Mouse (Mus musculus) kidney, adult 11 months (tissue): ENCODE results near the gene Runx3.
"Not testable (repeated sequence)": the region's sequence is repeated elsewhere in the genome, so short reads cannot be mapped to it uniquely, and the experiment has no call there.

Experiments
- DNase-seq: peaks from one replicate; pipeline ENCODE4 v3.0.0; 2022

Runx3 gene

DNA sequence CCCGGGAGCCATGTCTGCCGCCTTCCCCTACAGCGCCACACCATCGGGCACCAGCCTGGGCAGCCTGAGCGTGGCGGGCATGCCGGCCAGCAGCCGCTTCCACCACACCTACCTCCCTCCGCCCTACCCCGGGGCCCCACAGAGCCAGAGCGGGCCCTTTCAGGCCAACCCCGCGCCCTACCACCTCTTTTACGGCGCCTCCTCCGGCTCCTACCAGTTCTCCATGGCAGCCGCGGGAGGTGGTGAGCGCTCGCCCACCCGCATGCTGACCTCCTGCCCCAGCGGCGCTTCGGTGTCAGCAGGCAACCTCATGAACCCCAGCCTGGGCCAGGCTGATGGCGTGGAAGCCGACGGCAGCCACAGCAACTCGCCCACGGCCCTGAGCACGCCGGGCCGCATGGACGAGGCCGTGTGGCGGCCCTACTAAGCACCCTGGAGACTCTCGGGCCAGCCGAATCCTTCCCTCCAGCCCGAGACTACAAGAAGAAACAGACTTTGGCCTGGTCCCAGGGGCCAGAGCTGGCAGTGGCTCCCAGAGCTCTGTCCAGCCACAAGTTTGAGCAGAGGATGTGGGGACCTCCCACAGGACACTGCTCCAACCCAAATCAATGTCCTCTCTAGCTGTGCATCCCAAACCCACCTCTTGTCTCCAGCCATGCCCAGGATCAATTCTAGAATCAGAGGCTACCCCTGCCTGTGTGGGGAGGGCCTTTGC is 55.1 kb downstream of the Runx3 start:
- DNase-seq = no peak

DNA sequence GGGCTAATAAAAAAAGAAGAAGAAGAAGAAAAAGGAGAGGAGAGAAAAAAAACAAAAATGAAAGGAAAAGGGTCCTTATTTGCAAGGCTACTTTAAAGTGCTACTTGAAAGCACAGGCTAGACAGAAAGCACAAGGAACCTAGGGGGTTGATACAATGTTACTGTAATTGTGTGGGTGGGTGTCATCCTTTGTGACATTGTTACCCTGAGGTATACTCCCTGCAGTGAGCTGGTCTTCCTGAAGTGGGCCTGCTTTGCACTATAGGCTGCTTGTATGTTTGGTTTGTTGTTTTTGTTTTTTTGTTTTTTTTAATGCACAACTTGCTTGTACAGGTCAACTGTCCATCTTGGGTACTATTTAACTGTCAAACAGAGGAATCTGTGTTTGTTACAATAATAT is 57.1 kb downstream of the Runx3 start:
- DNase-seq = no peak

DNA sequence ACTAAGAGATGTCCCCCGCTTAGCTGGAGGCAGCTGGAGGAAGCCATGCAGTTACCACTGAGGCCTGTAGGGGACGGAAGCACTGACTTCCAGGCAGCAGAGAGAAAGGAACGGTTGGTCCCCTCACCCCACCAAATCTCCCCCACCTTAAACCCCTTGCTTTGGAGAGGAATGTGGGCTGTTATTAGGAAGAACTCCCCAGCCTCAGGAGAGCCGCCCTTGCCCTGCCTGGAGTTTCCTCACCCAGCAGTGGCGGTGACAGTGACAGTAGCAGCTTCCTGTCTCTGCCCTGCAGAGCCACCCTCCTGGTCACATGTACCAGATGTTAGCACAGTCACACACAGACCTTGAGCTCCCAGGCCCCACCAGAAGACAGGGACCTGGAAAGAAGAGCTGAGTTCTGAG is 58.6 kb downstream of the Runx3 start:
- no peak for DNase-seq

- DNase-seq = no peak
Observed at GRCm38 (mm10) chr4:135181819-135182218, 61.4 kb downstream of the Runx3 start.

DNA sequence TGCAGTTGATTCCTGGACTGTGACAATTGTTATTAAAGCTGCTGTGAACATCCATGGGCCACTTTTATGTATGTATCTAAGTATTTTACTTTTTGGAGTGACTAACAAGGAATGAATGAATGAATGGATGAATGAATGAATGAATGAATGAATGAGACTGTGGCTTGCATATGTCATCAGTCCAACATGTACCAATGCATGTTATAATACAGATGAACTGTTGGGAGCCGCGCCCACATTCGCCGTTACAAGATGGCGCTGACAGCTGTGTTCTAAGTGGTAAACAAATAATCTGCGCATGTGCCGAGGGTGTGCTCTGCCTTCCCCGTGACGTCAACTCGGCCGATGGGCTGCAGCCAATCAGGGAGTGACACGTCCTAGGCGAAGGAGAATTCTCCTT is 63.8 kb downstream of the Runx3 start:
- not testable (repeated sequence) for DNase-seq

DNA sequence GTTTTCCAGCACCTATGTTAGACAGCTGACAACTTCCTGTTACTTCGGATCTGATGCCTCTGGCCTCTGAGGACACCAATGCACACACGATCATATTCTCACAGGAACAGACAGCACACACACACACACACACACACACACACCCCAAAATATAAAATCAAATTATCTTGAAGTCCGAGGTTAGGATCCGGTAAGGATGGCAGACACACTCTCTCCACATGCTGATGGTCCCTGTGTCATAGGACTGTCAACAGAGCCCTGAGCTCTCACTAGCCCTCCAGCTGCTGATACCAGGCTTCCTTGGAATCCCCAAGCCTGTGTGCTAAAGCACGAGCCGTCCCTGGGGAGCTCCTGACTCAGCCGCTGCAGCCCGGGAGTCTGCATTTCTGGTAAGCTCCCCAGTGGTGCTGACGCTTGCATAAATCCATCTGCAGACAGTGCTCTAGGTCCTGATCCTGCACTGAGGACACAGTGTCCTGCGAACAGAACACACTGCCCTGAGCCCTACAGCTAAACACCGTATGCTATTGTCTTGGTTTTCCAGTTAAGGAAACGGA is 69.1 kb downstream of the Runx3 start:
- DNase-seq = no peak

DNA sequence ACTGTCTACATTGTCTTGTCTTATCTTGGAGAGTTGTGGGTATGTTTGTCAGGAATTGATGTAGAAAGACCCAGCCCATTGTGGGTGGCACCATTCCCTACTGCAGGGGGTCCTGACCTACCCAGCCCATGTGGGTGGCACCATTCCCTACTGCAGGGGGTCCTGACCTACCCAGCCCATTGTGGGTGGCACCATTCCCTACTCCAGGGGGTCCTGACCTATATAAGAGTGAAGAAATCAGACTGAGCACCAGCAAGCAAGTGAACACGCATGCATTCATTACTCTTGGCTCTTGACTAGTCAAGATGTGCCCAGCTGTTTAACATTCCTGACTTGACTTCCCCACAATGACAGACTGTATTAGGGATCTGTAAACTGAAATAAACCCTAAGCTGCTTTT is 69.9 kb downstream of the Runx3 start:
- DNase-seq = no peak

- no peak for DNase-seq
Observed at GRCm38 (mm10) chr4:135191185-135191584, 70.7 kb downstream of the Runx3 start.

DNA sequence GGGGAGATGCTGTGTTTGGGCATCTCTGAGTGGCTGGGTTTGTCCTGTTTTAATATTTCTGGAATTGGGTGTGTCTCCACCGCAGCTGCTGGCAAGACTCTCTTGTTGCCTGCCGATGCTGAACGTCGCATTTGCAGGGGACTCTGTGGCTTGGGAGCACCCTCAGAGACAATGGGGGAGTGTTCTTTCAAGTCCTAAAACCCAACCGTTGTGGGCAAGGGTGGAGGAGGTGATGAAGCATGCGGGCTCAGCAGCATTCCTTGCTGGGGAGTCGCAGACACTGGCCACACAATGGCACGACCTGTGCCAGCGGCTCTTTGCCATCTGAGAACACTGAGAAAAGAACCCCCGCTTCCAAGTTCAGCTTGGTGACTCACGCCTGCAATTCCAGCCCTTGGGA is 71.2 kb downstream of the Runx3 start:
- no peak for DNase-seq

- peak; percentile 17 for DNase-seq
Observed at GRCm38 (mm10) chr4:135192841-135193240, 72.4 kb downstream of the Runx3 start.

DNA sequence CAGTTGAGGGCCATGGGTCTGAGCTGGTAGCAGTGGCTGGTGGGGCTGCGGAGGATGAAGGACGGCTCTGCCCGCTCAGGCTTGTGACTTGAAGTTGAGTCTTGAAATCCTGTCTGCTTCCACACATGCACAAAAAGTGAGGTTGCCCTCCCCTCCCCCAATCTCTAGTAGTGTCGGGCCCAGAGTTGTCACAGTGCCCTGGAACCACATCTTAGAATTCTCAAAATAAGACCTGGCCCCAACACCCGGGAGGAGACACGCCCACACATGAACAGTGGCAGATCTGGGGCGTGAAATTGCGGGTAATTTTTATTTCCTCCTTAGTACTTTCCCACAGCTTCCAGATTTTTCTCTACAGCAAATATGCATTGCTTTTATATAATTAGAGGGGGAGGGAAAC is 77.4 kb downstream of the Runx3 start:
- DNase-seq = no peak

DNA sequence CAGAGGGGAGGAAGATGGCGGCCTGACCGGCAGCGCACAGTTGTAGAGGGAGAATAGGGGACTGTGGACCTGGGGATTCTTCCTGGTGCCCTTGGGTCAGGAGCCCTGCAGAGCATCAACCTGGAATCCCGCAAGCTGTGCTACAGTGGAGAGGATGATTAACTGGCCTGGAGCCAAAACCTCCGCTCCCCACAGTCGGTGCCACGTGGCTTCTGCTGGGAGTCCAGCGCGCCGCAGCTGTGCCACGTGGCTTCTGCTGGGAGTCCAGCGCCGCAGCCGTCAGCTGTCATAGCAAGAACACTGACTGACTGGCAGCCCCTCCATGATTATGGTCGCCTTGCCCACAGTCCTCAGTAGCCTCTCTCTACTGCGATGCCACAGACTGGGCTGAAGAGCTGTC is 81.3 kb downstream of the Runx3 start:
- no peak for DNase-seq

DNA sequence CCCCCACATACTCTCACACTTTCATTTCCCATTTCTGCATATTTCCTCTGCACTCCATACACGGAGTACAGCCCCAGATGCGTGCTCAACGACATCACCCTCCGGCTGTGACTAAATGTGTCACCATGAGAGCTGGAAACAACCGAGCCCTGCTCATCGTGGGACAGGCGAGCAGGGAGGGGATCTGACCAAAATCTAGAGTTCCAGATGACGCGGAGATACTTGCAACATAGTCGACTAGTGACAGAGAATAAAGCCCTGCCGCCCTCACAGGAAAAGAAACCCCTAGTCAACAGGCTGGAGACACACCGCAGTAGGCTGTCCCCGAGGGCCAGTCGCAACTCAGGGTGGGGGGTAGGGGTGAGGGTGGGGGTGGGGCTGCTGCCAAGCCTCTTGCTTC is 82.8 kb downstream of the Runx3 start:
- DNase-seq = no peak

DNA sequence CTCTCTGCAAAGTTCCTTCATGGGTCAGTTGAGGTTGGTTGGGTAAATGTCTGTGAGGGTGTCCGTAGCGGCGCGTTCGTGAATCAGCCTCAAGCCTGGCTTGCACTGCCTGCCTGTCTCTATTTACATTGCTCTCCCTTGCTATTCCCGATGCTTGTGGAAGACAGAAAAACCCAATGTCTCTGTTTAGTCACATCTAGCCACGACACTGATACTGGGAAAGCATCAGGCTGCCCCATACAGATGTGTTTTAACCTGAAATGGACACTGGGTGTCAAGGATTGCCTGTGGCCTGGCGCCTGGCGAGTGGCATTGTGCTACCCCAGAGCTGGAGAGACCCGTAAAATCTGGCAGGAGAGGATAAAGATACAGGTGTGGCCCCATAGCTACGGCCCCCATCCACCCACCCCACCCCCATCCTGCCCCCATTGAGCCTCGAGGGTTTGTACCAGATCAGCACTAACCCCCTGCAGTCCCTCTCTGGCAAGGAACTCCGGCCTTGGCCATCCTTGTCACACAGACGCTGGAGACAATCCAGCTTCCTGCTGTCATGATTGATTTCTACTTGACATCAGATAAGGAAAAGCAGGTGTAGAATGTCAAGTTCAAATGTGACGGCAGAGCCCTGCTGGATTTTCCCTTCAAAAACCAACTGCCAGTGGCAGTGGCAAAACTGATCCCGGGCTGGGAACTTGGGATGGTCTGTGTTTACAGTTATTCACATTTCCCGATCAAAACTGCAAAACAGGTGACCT is 83.5 kb downstream of the Runx3 start:
- DNase-seq = no peak

- no peak for DNase-seq
Observed at GRCm38 (mm10) chr4:135204666-135205065, 84.2 kb downstream of the Runx3 start.

DNA sequence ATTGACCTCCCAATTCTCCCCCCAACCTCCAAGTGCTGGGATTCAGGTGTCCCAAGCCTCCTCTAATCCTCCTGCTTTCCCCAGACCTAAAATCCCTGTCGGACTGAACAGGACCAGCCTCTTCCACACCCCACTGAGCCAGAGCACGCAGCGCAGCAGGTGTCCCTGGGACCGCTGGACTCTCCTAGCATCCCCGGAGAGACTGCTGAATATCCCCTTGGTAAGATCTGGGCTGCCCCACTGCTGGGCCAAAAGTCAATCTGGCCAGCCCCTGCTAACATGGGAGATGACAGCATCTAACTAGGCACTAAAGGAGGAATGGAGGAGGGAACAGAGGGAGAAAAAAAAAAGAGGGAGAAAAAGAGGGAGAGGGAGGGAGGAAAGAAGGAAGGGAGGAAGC is 84.8 kb downstream of the Runx3 start:
- no peak for DNase-seq

GRCm38 (mm10) chr4:135205711-135206600 is 85.5 kb downstream of the Runx3 start:
- peak; percentile 84 for DNase-seq

DNA sequence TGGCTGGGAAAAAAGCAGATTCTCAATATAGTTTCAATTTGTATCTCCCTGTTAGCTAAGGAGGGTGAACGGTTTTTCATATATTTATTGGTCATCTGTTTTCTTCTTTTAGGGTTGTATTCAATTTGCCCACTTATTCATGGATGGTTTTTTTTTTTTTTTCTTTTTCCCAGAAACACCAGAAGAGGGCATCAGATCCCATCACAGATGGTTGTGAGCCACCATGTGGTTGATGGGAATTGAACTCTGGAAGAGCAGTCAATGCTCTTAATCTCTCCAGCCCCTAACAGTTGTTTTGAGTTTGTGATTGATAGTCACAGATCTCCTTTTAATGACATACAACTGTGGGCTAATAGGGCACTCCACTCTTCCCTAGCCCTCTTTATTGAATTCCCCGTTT is 89.4 kb downstream of the Runx3 start:
- DNase-seq = no peak

DNA sequence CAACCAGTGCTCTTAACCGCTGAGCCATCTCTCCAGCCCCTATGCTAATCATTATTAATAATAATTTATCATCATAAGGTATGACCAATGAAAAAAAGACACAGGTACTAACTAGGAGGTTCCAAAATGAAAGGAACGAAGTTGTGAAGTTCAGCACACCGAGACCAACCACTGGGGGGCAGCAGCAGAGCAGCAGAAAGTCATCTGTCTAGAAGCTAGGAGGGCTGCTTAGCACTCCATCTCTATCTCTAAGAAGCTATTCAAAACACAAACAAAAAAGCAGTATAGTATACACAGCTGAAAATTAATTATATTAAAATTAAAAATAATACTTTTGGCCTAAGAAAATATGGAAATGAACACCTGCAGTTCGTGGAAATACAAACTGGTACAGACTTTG is 99.2 kb downstream of the Runx3 start:
- DNase-seq = peak; percentile 60

DNA sequence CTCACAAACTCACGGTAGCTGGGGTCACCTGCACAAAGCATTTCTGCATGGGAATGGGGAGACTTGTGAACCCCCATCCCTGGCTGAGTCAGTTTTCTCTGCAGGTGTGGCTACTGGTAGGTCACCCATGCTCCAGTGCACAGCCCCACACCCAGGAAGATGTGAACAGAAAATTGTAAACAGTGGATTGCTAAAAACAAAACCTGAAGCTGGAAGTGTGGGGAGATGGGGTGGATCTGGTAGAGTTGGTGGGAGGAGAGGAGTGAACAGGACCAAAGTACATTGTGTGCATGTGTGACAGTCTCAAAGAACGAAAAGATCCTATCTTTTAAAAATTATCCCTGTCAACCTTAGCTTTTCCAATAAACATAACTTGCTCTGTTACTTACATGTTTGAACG is 100.2 kb downstream of the Runx3 start:
- DNase-seq = no peak

DNA sequence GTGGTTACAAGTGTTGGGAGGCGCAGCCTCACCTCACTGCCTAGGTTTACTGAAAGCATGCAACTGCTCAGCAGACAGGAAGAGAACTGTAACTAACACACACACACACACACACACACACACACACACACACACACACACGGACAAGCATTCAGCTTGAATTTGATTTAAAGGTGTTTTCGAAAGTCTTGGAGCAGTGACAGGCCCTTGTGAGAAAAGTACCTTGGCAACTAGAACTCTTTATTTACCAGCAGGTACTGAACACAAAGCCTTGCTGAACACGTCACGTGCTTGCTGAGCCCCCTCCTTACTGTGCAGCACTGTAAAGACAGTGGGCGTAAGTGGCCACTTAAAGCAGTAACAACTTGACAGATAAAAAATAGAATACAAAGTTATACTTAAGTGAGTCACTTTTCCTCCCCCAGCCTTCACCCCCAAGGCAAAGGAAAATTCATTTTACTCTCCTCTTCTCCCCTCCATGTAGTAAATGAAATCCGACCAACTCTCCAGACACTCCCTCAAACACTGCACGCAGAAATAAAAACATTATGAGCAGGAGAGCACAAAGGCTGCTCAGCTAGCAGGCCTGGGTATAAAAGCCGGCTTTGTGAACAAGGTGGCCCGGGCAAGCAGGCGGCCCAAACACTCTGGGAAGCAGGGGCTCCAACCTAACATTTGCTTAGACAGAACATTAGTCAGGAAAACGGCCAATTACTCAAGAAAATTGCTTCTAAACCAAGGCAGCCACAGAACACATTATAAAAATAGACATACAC is 101.4 kb downstream of the Runx3 start:
- no peak for DNase-seq

DNA sequence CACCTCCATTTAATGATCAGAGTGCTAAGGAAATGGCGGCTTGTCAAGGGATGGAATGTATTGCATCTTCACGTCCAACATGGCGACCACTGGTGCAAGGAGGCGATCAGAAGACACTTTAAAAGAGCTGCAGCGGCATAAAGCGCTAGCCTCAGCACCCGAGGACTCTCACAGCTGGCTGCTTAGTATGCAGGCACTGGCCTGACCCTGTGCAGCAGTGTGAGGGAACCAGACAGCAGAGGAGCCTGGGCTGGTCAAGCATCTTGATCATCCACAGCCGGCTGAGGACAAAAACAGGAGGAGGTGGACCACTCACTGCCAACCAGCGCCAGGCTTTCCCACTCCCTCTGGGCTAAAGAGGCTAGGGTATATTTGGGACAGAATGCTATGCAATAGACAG is 103.4 kb downstream of the Runx3 start:
- DNase-seq = no peak
